Mouse (Mus musculus) bone marrow, adult 2 months (tissue): ENCODE data around the gene Cdc42se1. TPM values are rescaled to one million over a fixed set of nuclear protein-coding genes. Genes with fewer than 3 reads are reported as not detected.

Experiments used
- H3K27ac ChIP-seq: fragments of 200-500 bp; 2 replicates; pipeline ENCODE4 v1.5.1; 2012; ENCODE audit warnings: low read depth, mild to moderate bottlenecking, control low read depth, inconsistent platforms, low read length; ENCODE audit not compliant: control insufficient read depth, poor library complexity, insufficient read depth
- H3K4me1 ChIP-seq: fragments of 200-500 bp; 2 replicates; pipeline ENCODE4 v1.6.1; 2011; ENCODE audit warnings: low read length; ENCODE audit not compliant: control insufficient read depth, insufficient read depth
- H3K4me3 ChIP-seq: fragments of 200-500 bp; replicated peaks from 2 replicates; pipeline ENCODE3; 2011; ENCODE audit warnings: mild to moderate bottlenecking, low read depth, low read length, control low read depth; ENCODE audit not compliant: control insufficient read depth
- CTCF ChIP-seq: fragments of 200-500 bp; IDR thresholded peaks from 2 replicates; pipeline ENCODE4 v1.5.1; 2011; ENCODE audit warnings: low read length, control low read depth; ENCODE audit not compliant: control insufficient read depth, insufficient read depth
- POLR2A ChIP-seq: fragments of 200-500 bp; IDR thresholded peaks from 2 replicates; pipeline ENCODE4 v1.6.1; 2011; ENCODE audit warnings: low read depth, mild to moderate bottlenecking, control low read depth, low read length, borderline replicate concordance; ENCODE audit not compliant: control insufficient read depth
- WGBS: fragments of 180-500 bp; shearing (Covaris S2); methylation state at CpG from one replicate; pipeline ENCODE4 v1.1.7; 2018; 5-methylcytosine and 5-hydroxymethylcytosine counted together
- polyA plus RNA-seq: library from polyadenylated mRNA; stranded (reverse); fragments of >200 nt; gene quantifications from 2 replicates; pipeline ENCODE4 v1.2.4, GENCODE M21; 2011; ENCODE audit warnings: low replicate concordance; ENCODE audit not compliant: missing spikeins, insufficient read depth, insufficient read length

The Cdc42se1 gene
- 39.5 and 54.7 TPM in 2 replicates for polyA plus RNA-seq

DNA sequence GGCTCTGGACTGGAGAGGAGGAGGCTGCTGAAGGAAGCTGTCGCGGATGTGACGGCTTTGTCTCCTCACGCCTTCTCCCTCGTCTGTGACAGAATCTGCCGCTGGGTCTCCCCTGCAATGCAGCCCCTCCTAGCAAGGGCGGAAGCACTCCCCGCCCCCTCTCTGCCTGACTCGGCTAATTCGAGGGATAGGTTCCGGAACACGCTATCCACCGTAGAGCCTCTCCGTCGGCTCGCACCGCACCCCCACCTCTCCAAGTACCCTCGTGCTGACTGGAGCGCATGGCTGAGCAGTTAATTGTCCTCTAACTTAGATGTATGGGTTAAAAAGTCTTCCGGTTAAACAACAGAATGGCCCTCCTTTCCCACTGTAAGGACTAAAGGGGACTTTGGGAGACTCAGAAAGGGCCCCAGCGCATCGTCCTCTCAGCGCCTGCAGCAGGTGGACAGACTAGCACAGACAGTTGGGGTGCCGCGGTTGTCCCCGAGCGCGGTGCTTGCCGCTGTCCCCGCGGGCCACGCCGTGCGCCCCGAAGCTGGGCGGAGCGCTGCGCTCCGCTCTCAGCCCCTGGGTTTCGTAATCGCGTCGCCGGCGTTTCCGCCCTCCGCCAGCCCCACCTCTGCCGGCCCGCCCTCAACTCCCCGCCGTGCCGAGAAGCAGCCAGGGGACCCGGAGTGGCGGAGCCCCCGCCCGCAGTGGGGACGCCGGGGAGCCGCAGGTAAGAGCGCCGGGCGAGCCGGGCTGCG lies at the start of gene Cdc42se1:
Gene Cdc42se1, plus strand, starts transcription at position 585 of the 746 bp plus-strand sequence.
- WGBS, result under 1% methylated on average over 64 of the region's 64 CpGs
- Histone ChIP-seq H3K4me1 (peaks cover 4% of the 10 kb centered on the region; the same call in 1 of the 2 replicates), H3K27ac (peak within 1 kb of the TSS; percentile 95), H3K4me3 (peak within 1 kb of the TSS; percentile 91)
- TF ChIP-seq POLR2A, result peak; percentile 89
- TF ChIP-seq CTCF, result no peak

DNA sequence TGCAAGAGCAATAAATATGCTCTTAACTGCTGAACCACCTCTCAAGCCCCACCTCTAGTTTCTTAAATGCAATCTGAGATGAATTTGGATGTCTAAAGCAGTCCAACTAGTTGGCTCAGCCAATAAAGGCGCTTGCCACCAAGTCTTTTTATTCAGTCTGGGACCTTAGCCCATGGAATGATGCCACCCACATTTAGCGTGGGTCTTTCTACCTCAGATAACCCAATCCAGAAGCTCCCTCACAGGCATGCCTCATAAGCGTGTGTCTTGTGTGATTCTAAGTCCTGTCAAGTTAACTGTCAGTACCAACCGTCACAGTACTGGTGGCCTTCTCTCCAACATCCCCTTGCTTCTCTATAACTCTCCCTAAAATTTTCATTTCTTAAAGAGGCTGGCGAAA lies 49.6 kb upstream of the Cdc42se1 start:
- no peaks in the 10 kb centered on the region; the same call in 1 of the 2 replicates for H3K4me1 ChIP-seq
- WGBS, result 85% methylated on average over 5 of the region's 5 CpGs
- TF ChIP-seq POLR2A (no peak), CTCF (no peak)
- H3K27ac ChIP-seq, result no peak overlapping the region
- no peak overlapping the region for H3K4me3 ChIP-seq

DNA sequence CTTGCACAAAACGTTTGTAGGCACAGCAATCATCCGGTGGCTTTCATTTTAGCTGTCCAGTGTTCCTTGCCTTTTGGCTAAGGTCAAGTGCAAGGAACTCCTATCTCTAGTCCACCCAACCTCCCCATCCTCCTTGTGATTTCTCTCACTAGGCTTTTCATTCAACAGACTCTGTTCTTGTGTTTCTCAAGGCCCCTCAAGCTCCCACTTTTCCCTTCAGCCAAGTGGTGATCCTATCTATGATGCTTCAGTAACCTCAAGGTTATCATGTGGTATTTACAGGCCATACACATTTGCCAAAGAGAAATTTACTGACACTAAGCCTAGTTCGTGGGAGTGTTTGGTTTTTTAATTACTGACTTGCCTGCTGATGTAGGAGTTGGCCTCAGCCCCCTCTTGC lies 48.6 kb upstream of the Cdc42se1 start:
- Histone ChIP-seq H3K4me3 (no peak overlapping the region), H3K27ac (no peak overlapping the region), H3K4me1 (no peaks in the 10 kb centered on the region; the same call in 1 of the 2 replicates)
- WGBS, result 74% methylated on average over 3 of the region's 3 CpGs
- TF ChIP-seq POLR2A (no peak), CTCF (no peak)

DNA sequence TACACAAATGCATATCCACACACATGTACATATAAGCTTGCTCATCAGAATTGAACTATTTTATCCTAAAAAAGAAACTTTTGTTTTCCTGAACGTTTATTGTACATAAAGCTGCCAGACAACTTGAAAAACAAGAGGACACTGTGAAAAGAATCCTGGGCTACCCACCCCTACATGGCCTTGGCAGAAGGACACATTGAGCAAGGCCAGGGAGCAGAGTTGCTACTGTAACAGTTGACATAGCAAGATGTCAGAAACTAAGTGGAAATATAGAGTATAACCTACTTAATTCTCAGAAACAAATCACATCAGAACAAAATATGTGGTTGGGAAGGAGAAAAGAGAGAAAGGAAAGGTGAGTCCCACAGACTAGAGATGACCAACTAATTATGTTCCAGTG lies 46.7 kb upstream of the Cdc42se1 start:
- H3K27ac ChIP-seq, result no peak overlapping the region
- no peak overlapping the region for H3K4me3 ChIP-seq
- H3K4me1 ChIP-seq, result no peaks in the 10 kb centered on the region; the same call in 1 of the 2 replicates
- WGBS, result 85% methylated on average over 1 of the region's 1 CpGs
- no peak for TF ChIP-seq POLR2A
- TF ChIP-seq CTCF, result no peak

- H3K27ac ChIP-seq, result no peak overlapping the region
- 61% methylated on average over 9 of the region's 9 CpGs for WGBS
- H3K4me1 ChIP-seq, result peaks cover 2% of the 10 kb centered on the region
- H3K4me3 ChIP-seq, result no peak overlapping the region
- TF ChIP-seq POLR2A (no peak), CTCF (no peak)
Measured at GRCm38 (mm10) chr3:95184796-95185577, 43.5 kb upstream of the Cdc42se1 start.

- H3K4me1 ChIP-seq, result peaks cover 2% of the 10 kb centered on the region
- no peak overlapping the region for H3K4me3 ChIP-seq
- H3K27ac ChIP-seq, result no peak overlapping the region
- 89% methylated on average over 2 of the region's 2 CpGs for WGBS
- TF ChIP-seq CTCF, result no peak
- TF ChIP-seq POLR2A, result no peak
Measured at GRCm38 (mm10) chr3:95186100-95186499, 42.4 kb upstream of the Cdc42se1 start.

GRCm38 (mm10) chr3:95186888-95187287 lies 41.6 kb upstream of the Cdc42se1 start:
- TF ChIP-seq CTCF (no peak), POLR2A (no peak)
- 89% methylated on average over 6 of the region's 6 CpGs for WGBS

GRCm38 (mm10) chr3:95194721-95195135 lies 33.8 kb upstream of the Cdc42se1 start:
- no peak overlapping the region for H3K4me3 ChIP-seq
- no peaks in the 10 kb centered on the region; the same call in 1 of the 2 replicates for H3K4me1 ChIP-seq
- no peak overlapping the region for H3K27ac ChIP-seq
- 81% methylated on average over 6 of the region's 6 CpGs for WGBS
- TF ChIP-seq POLR2A, result no peak

More at GRCm38 (mm10) chr3:95186888-95187287, 41.6 kb upstream of the Cdc42se1 start:
- Histone ChIP-seq H3K4me3 (no peak overlapping the region), H3K27ac (no peak overlapping the region), H3K4me1 (peaks cover 2% of the 10 kb centered on the region)
